Comparison of ENCODE assay signal across 10 mouse cellular contexts in the genomic region with DNA sequence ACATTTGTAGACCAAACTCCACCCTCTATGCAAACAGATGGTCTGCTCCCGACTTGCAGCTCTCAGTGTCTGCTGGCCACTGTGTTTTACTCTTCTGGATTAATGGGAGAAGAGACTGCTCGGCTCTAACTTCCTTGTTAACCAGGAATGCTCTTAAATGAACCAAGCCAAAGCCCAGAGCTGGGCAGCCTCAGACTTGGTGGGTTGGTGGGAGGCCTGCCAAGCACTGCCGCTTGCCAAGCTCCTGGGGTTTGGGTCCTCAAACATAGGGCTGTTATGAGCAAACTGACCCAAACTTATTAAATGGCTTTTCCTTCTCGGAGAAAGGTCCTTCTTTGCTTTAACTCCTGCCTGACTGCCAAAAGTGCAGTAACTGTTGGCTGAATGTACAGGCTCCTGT.
DNase-seq lines count a peak whose midpoint lies in the region; ATAC-seq lines count a peak whose summit lies in the region.
"Had no signal": no experiment of that assay in that cellular context is flagged by ENCODE, and none has a peak within 500 bp of the region (broad histone marks: within the 10 kb centered on the region; RNA-seq: fewer than 3 reads in every experiment).

No protein-coding gene starts in this region.

- H3K4me3 ChIP-seq in hindbrain, embryonic 14.5 days (replicated peaks; ENCODE audit: low read length), result no peak overlapping the region
- H3K4me3 ChIP-seq in hindbrain, embryonic 12.5 days, result no peak overlapping the region
- H3K4me3 ChIP-seq in intestine, embryonic 15.5 days (replicated peaks), result no peak overlapping the region
- no peak overlapping the region for H3K4me3 ChIP-seq in stomach, embryonic 16.5 days (replicated peaks; ENCODE audit: low read length)
- H3K4me3 ChIP-seq: megakaryocyte, embryonic 14.5 days had no signal

- H3K27ac ChIP-seq in hindbrain, embryonic 14.5 days, result no peak overlapping the region
- no peak overlapping the region for H3K27ac ChIP-seq in hindbrain, embryonic 12.5 days
- H3K27ac ChIP-seq in intestine, embryonic 15.5 days, result peak overlapping the region; percentile 59
- peak overlapping the region; percentile 66 for H3K27ac ChIP-seq in stomach, embryonic 16.5 days (ENCODE audit: low read length)

- no peak for ATAC-seq in hindbrain, embryonic 14.5 days (ENCODE audit: low FRiP score)
- no peak for ATAC-seq in hindbrain, embryonic 12.5 days (ENCODE audit: low FRiP score)
- peak; percentile 15; the same call in 1 of the 2 replicates for ATAC-seq in intestine, embryonic 15.5 days
- no peak for ATAC-seq in stomach, embryonic 16.5 days (ENCODE audit: insufficient read depth, low FRiP score)

- no peaks in the 10 kb centered on the region for H3K9me3 ChIP-seq in hindbrain, embryonic 14.5 days (ENCODE audit: control insufficient read depth, low read length)
- H3K9me3 ChIP-seq in hindbrain, embryonic 12.5 days (replicated peaks), result no peaks in the 10 kb centered on the region
- H3K9me3 ChIP-seq in intestine, embryonic 15.5 days, result no peaks in the 10 kb centered on the region
- H3K9me3 ChIP-seq in stomach, embryonic 16.5 days (replicated peaks; ENCODE audit: control insufficient read depth, low read length), result no peaks in the 10 kb centered on the region

- DNase-seq in hindbrain, embryonic 14.5 days (ENCODE audit: low spot score), result peak; percentile 32
- DNase-seq in retina, postnatal 1 day, result peak; percentile 28
- no peak for DNase-seq in retina, embryonic 14.5 days (ENCODE audit: low spot score)
- DNase-seq in left cerebral cortex, adult 11 months (ENCODE audit: low spot score), result no peak
- DNase-seq: thymus, adult 18-20 months had no signal

- 47% methylated on average over 4 of the region's 4 CpGs for WGBS in hindbrain, embryonic 14.5 days
- WGBS in hindbrain, embryonic 12.5 days, result 54% methylated on average over 4 of the region's 4 CpGs
- 19% methylated on average over 4 of the region's 4 CpGs for WGBS in intestine, embryonic 15.5 days
- 16% methylated on average over 4 of the region's 4 CpGs for WGBS in stomach, embryonic 16.5 days

- no peaks in the 10 kb centered on the region for H3K36me3 ChIP-seq in hindbrain, embryonic 14.5 days (replicated peaks; ENCODE audit: control insufficient read depth, insufficient read depth)
- no peaks in the 10 kb centered on the region for H3K36me3 ChIP-seq in hindbrain, embryonic 12.5 days
- no peaks in the 10 kb centered on the region for H3K36me3 ChIP-seq in intestine, embryonic 15.5 days
- H3K36me3 ChIP-seq in stomach, embryonic 16.5 days (ENCODE audit: control insufficient read depth, insufficient read depth, low read length), result no peaks in the 10 kb centered on the region
- H3K36me3 ChIP-seq: G1E had no signal

- no peak overlapping the region for H3K4me2 ChIP-seq in hindbrain, embryonic 14.5 days (replicated peaks)
- H3K4me2 ChIP-seq in hindbrain, embryonic 12.5 days (replicated peaks), result no peak overlapping the region
- no peak overlapping the region for H3K4me2 ChIP-seq in intestine, embryonic 15.5 days (replicated peaks)
- H3K4me2 ChIP-seq in stomach, embryonic 16.5 days (ENCODE audit: low read depth, low read length), result peak overlapping the region; percentile 17; the same call in 1 of the 2 replicates

- H3K9ac ChIP-seq in hindbrain, embryonic 14.5 days, result no peak overlapping the region
- H3K9ac ChIP-seq in hindbrain, embryonic 12.5 days, result no peak overlapping the region
- H3K9ac ChIP-seq in intestine, embryonic 15.5 days, result no peak overlapping the region
- H3K9ac ChIP-seq in stomach, embryonic 16.5 days (ENCODE audit: low read length), result no peak overlapping the region

- H3K4me1 ChIP-seq in hindbrain, embryonic 14.5 days (replicated peaks; ENCODE audit: control insufficient read depth, insufficient read depth, low read length), result no peaks in the 10 kb centered on the region
- no peaks in the 10 kb centered on the region for H3K4me1 ChIP-seq in hindbrain, embryonic 12.5 days
- peaks cover 17% of the 10 kb centered on the region for H3K4me1 ChIP-seq in intestine, embryonic 15.5 days (replicated peaks)
- peaks cover 7% of the 10 kb centered on the region for H3K4me1 ChIP-seq in stomach, embryonic 16.5 days (ENCODE audit: control insufficient read depth, insufficient read depth, low read length)
- H3K4me1 ChIP-seq: megakaryocyte, embryonic 14.5 days had no signal

- H3K27me3 ChIP-seq in hindbrain, embryonic 14.5 days (ENCODE audit: control insufficient read depth, insufficient read depth, low read length), result no peaks in the 10 kb centered on the region
- no peaks in the 10 kb centered on the region for H3K27me3 ChIP-seq in hindbrain, embryonic 12.5 days
- H3K27me3 ChIP-seq in intestine, embryonic 15.5 days (replicated peaks), result no peaks in the 10 kb centered on the region
- no peaks in the 10 kb centered on the region for H3K27me3 ChIP-seq in stomach, embryonic 16.5 days (ENCODE audit: control insufficient read depth, insufficient read depth, low read length)
- H3K27me3 ChIP-seq: megakaryocyte, embryonic 14.5 days had no signal

Comparison
In these comparisons a context has a peak if more than half of its experiments do, and no peak if none do; other contexts are left out.
1. DNase-seq: peak in hindbrain, embryonic 14.5 days (single experiment) and retina, postnatal 1 day (single experiment); none in retina, embryonic 14.5 days (single experiment) and left cerebral cortex, adult 11 months (single experiment).
2. H3K27ac ChIP-seq: peak in intestine, embryonic 15.5 days (single experiment) and stomach, embryonic 16.5 days (single experiment); none in hindbrain, embryonic 14.5 days (single experiment) and hindbrain, embryonic 12.5 days (single experiment).